Mouse (Mus musculus) lung, adult 2 months (tissue): ENCODE results near the gene Borcs8.

ENCODE experiments used
- CTCF ChIP-seq: fragments of 200-500 bp; IDR thresholded peaks from 2 replicates; pipeline ENCODE4 v1.5.1; 2011; ENCODE audit warnings: mild to moderate bottlenecking, low read length, control low read depth; ENCODE audit not compliant: insufficient read depth
- POLR2A ChIP-seq: fragments of 200-500 bp; IDR thresholded peaks from 2 replicates; pipeline ENCODE4 v1.6.1; 2011; ENCODE audit warnings: low read depth, mild to moderate bottlenecking, control low read depth, low read length, borderline replicate concordance; ENCODE audit errors: extremely low read depth

DNA sequence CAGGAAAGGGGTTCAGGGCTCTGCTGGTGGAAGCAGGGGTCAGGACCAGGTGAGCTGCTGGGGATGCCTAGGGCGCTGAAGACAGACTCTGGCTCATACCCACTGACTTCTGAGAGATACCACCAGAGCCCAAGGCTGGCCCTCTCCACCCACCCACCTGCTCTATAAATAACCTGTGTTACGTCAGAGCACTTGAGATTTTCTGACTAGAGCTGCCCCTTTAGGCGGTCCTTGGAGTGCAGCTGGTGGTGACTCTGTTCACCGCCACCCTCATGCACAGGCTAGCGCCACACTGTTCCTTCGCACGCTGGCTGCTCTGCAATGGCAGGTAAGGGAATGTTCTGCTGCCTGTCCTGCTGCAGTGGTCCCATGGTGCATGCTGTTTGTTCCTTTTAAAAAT lies 34.8 kb downstream of the Borcs8 start:
- no peak for TF ChIP-seq CTCF
- TF ChIP-seq POLR2A: no peak
